Mouse (Mus musculus): Measurements from ENCODE around the gene Tst.

- TF ChIP-seq CTCF (conservative IDR thresholded peaks at IDR 0.05; ENCODE audit: insufficient read depth, insufficient read length, low read depth, low read length), result no peak
- no peak for TF ChIP-seq POLR2A (IDR thresholded peaks at IDR 0.05; ENCODE audit: low read depth, low read length)
Observed at GRCm38 (mm10) chr15:78442231-78442630, 36.5 kb upstream of the Tst start.

Data from kidney, adult 2 months (tissue).